Comparison of ENCODE assay signal across 19 mouse cellular contexts in the genomic region with DNA sequence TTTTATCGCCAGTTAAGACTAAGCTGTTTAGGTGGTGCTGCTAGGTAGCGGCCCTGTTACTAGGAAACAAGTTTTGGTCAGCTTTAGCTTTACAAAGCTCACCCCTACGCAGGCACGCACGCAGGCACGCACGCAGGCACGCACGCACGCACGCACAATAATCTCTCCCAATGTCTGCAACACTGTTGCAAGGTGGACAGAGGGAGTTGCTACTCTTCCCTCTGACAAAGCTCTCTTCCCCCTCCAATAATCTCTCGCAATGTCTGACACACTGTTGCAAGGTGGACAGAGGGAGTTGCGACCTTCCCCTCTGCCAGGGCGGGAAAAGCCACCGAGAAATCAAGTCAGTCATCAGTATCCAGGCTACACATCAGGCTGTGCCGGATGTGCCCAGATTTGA.
DNase-seq lines count a peak whose midpoint lies in the region; ATAC-seq and TF ChIP-seq lines count a peak whose summit lies in the region.
"Had no signal": no experiment of that assay in that cellular context is flagged by ENCODE, and none has a peak within 500 bp of the region (broad histone marks: within the 10 kb centered on the region; RNA-seq: fewer than 3 reads in every experiment).

No protein-coding gene starts in this region.

- no peaks in the 10 kb centered on the region for H3K9me3 ChIP-seq in midbrain, embryonic 11.5 days (ENCODE audit: control insufficient read depth, low read length)
- H3K9me3 ChIP-seq in midbrain, embryonic 10.5 days (replicated peaks), result no peaks in the 10 kb centered on the region
- no peaks in the 10 kb centered on the region for H3K9me3 ChIP-seq in neural tube, embryonic 15.5 days (replicated peaks)
- no peaks in the 10 kb centered on the region for H3K9me3 ChIP-seq in heart, embryonic 10.5 days
- H3K9me3 ChIP-seq: embryonic facial prominence, embryonic 10.5 days; embryonic facial prominence, embryonic 12.5 days; forebrain, embryonic 13.5 days; forebrain, embryonic 15.5 days had no signal

- H3K9ac ChIP-seq in midbrain, embryonic 11.5 days (ENCODE audit: low read length), result no peak overlapping the region
- no peak overlapping the region for H3K9ac ChIP-seq in neural tube, embryonic 15.5 days (replicated peaks)
- H3K9ac ChIP-seq: embryonic facial prominence, embryonic 12.5 days; forebrain, embryonic 13.5 days; forebrain, embryonic 15.5 days had no signal

- no peak for TF ChIP-seq POLR2A in testis, adult 2 months (IDR thresholded peaks at IDR 0.05; ENCODE audit: control insufficient read depth, low read depth, low read length)

- no peak for TF ChIP-seq CTCF in testis, adult 2 months (IDR thresholded peaks at IDR 0.05; ENCODE audit: control insufficient read depth, insufficient read depth, insufficient replicate concordance, low read depth, low read length)

- H3K4me1 ChIP-seq in midbrain, embryonic 11.5 days (ENCODE audit: control insufficient read depth, insufficient read depth, low read length), result no peaks in the 10 kb centered on the region
- H3K4me1 ChIP-seq in midbrain, embryonic 10.5 days, result no peaks in the 10 kb centered on the region
- peaks cover 6% of the 10 kb centered on the region for H3K4me1 ChIP-seq in testis, adult 2 months (ENCODE audit: control insufficient read depth, insufficient read depth, low read length)
- H3K4me1 ChIP-seq in neural tube, embryonic 15.5 days, result peaks cover 7% of the 10 kb centered on the region; the same call in 1 of the 2 replicates
- H3K4me1 ChIP-seq in heart, embryonic 10.5 days, result peaks cover 32% of the 10 kb centered on the region
- H3K4me1 ChIP-seq: forebrain, embryonic 13.5 days; forebrain, embryonic 15.5 days had no signal

- no peak for ATAC-seq in midbrain, embryonic 11.5 days (ENCODE audit: low FRiP score)
- no peak for ATAC-seq in neural tube, embryonic 15.5 days (ENCODE audit: low FRiP score)
- ATAC-seq: activated CD4-positive, CD25-positive, alpha-beta regulatory T cell, adult 4 months; forebrain, embryonic 13.5 days; forebrain, embryonic 15.5 days had no signal

- no peak overlapping the region for H3K4me3 ChIP-seq in midbrain, embryonic 11.5 days (ENCODE audit: low read depth, low read length)
- no peak overlapping the region for H3K4me3 ChIP-seq in midbrain, embryonic 10.5 days
- H3K4me3 ChIP-seq in testis, adult 2 months (ENCODE audit: control insufficient read depth, low read depth, low read length), result peak overlapping the region; percentile 16; the same call in 1 of the 2 replicates
- no peak overlapping the region for H3K4me3 ChIP-seq in neural tube, embryonic 15.5 days (replicated peaks)
- no peak overlapping the region for H3K4me3 ChIP-seq in heart, embryonic 10.5 days
- H3K4me3 ChIP-seq: embryonic facial prominence, embryonic 10.5 days; embryonic facial prominence, embryonic 12.5 days; forebrain, embryonic 13.5 days; forebrain, embryonic 15.5 days had no signal

- H3K27me3 ChIP-seq in midbrain, embryonic 11.5 days (ENCODE audit: control insufficient read depth, insufficient read depth, low read length), result no peaks in the 10 kb centered on the region
- H3K27me3 ChIP-seq in midbrain, embryonic 10.5 days (ENCODE audit: low read depth, poor library complexity, severe bottlenecking), result no peaks in the 10 kb centered on the region
- no peaks in the 10 kb centered on the region for H3K27me3 ChIP-seq in testis, adult 2 months (ENCODE audit: control insufficient read depth, insufficient read depth, low read length)
- no peaks in the 10 kb centered on the region for H3K27me3 ChIP-seq in neural tube, embryonic 15.5 days (replicated peaks)
- H3K27me3 ChIP-seq in heart, embryonic 10.5 days (ENCODE audit: insufficient read depth, poor library complexity, severe bottlenecking), result no peaks in the 10 kb centered on the region
- H3K27me3 ChIP-seq: embryonic facial prominence, embryonic 12.5 days; forebrain, embryonic 13.5 days; forebrain, embryonic 15.5 days had no signal

- 91% methylated on average over 16 of the region's 16 CpGs for WGBS in midbrain, embryonic 11.5 days
- 94% methylated on average over 16 of the region's 16 CpGs for WGBS in midbrain, embryonic 10.5 days
- 94% methylated on average over 16 of the region's 16 CpGs for WGBS in neural tube, embryonic 15.5 days
- WGBS in heart, embryonic 10.5 days, result 91% methylated on average over 16 of the region's 16 CpGs

- no peak overlapping the region for H3K4me2 ChIP-seq in midbrain, embryonic 11.5 days
- H3K4me2 ChIP-seq in neural tube, embryonic 15.5 days, result no peak overlapping the region
- H3K4me2 ChIP-seq: embryonic facial prominence, embryonic 12.5 days; forebrain, embryonic 13.5 days; forebrain, embryonic 15.5 days had no signal

- no peaks in the 10 kb centered on the region for H3K36me3 ChIP-seq in midbrain, embryonic 11.5 days (ENCODE audit: control insufficient read depth, insufficient read depth, low read length)
- H3K36me3 ChIP-seq in midbrain, embryonic 10.5 days, result no peaks in the 10 kb centered on the region
- no peaks in the 10 kb centered on the region for H3K36me3 ChIP-seq in testis, adult 2 months (ENCODE audit: control insufficient read depth, insufficient read depth, low read length)
- no peaks in the 10 kb centered on the region for H3K36me3 ChIP-seq in neural tube, embryonic 15.5 days
- H3K36me3 ChIP-seq in heart, embryonic 10.5 days, result no peaks in the 10 kb centered on the region
- H3K36me3 ChIP-seq: embryonic facial prominence, embryonic 10.5 days; embryonic facial prominence, embryonic 12.5 days; forebrain, embryonic 15.5 days had no signal

- H3K27ac ChIP-seq in midbrain, embryonic 11.5 days (ENCODE audit: low read depth, low read length), result no peak overlapping the region
- no peak overlapping the region for H3K27ac ChIP-seq in midbrain, embryonic 10.5 days (replicated peaks)
- no peak overlapping the region for H3K27ac ChIP-seq in testis, adult 2 months (ENCODE audit: control insufficient read depth, insufficient read depth, low read depth, low read length)
- no peak overlapping the region for H3K27ac ChIP-seq in neural tube, embryonic 15.5 days (replicated peaks)
- H3K27ac ChIP-seq in heart, embryonic 10.5 days, result no peak overlapping the region
- H3K27ac ChIP-seq: embryonic facial prominence, embryonic 10.5 days; embryonic facial prominence, embryonic 12.5 days; forebrain, embryonic 13.5 days; forebrain, embryonic 15.5 days had no signal

- DNase-seq in midbrain, embryonic 11.5 days (ENCODE audit: low spot score, missing footprints), result peak; percentile 2
- no peak for DNase-seq in midbrain, embryonic 10.5 days (ENCODE audit: low spot score)
- DNase-seq in testis, postnatal 14 days (ENCODE audit: low spot score), result peak; percentile 87
- DNase-seq in heart, embryonic 10.5 days (ENCODE audit: low spot score), result no peak
- DNase-seq: adrenal gland, adult 8-10 months; adrenal gland, postnatal 14 days; adrenal gland, postnatal 36 days; cerebellum, adult 11-12 months; cerebellum, adult 2 months; cerebellum, adult 9-10 months; cerebellum, postnatal 10 days; cerebellum, postnatal 25 days had no signal

Comparison
In these comparisons a context has a peak if more than half of its experiments do, and no peak if none do; other contexts are left out.
1. DNase-seq: peak in midbrain, embryonic 11.5 days (single experiment) and testis, postnatal 14 days (single experiment); none in midbrain, embryonic 10.5 days (single experiment) and heart, embryonic 10.5 days (single experiment).